Mouse (Mus musculus) embryonic facial prominence, embryonic 15.5 days (tissue): ENCODE results near the gene Slc7a5. TPM values are rescaled to one million over a fixed set of nuclear protein-coding genes. Genes with fewer than 3 reads are reported as not detected.
A peak's percentile ranks its signal among the peaks of the same experiment; 100 is the strongest.

ENCODE experiments used
- ATAC-seq: fragments of 200-750 bp; cut with Nextera tagmentation; 2 replicates; pipeline ENCODE4 v1.8.0; 2017; ENCODE audit warnings: low read depth, moderate TSS enrichment; ENCODE audit not compliant: insufficient number of reproducible peaks, low FRiP score, low TSS enrichment
- H3K27ac ChIP-seq: fragments of 300-500 bp; sonication (generic); replicated peaks from 2 replicates; pipeline ENCODE4 v1.5.1; 2015; ENCODE audit warnings: mild to moderate bottlenecking, inconsistent platforms
- H3K27me3 ChIP-seq: fragments of 300-500 bp; sonication (generic); 2 replicates; pipeline ENCODE4 v1.6.1; 2015; ENCODE audit warnings: inconsistent platforms
- H3K36me3 ChIP-seq: fragments of 300-500 bp; sonication (generic); 2 replicates; pipeline ENCODE4 v1.6.1; 2015; ENCODE audit warnings: mild to moderate bottlenecking, inconsistent platforms
- H3K4me1 ChIP-seq: fragments of 300-500 bp; sonication (generic); 2 replicates; pipeline ENCODE4 v1.6.1; 2015; ENCODE audit warnings: inconsistent platforms
- H3K4me2 ChIP-seq: fragments of 300-500 bp; sonication (generic); replicated peaks from 2 replicates; pipeline ENCODE4 v1.6.1; 2015; ENCODE audit warnings: mild to moderate bottlenecking, inconsistent platforms
- H3K4me3 ChIP-seq: fragments of 300-500 bp; sonication (generic); replicated peaks from 2 replicates; pipeline ENCODE4 v1.5.1; 2015; ENCODE audit warnings: mild to moderate bottlenecking, inconsistent platforms
- H3K9ac ChIP-seq: fragments of 300-500 bp; sonication (generic); 2 replicates; pipeline ENCODE4 v1.6.1; 2015; ENCODE audit warnings: inconsistent platforms
- H3K9me3 ChIP-seq: fragments of 300-500 bp; sonication (generic); replicated peaks from 2 replicates; pipeline ENCODE4 v1.6.1; 2016; ENCODE audit warnings: inconsistent platforms
- WGBS: fragments of 180-500 bp; shearing (Covaris S2); methylation state at CpG from one replicate; pipeline ENCODE4 v1.1.7; 2015; 5-methylcytosine and 5-hydroxymethylcytosine counted together
- polyA plus RNA-seq: library from polyadenylated mRNA; unstranded; fragments of >200 nt; fragmentation: Nextera tagmentation; extraction: Ambion mirVana; gene quantifications from 2 replicates; pipeline ENCODE4 v1.2.1, GENCODE M21; 2015

Slc7a5 gene
- polyA plus RNA-seq, 1 experiment from 2014 or later = 31.9 TPM

GRCm38 (mm10) chr8:121861806-121862548 lies 45.5 kb downstream of the Slc7a5 start:
- Histone ChIP-seq H3K4me2 (no peak overlapping the region), H3K27ac (peak overlapping the region; percentile 69), H3K27me3 (no peaks in the 10 kb centered on the region), H3K9me3 (no peaks in the 10 kb centered on the region), H3K4me3 (no peak overlapping the region), H3K9ac (no peak overlapping the region), H3K4me1 (peaks cover 14% of the 10 kb centered on the region), H3K36me3 (no peaks in the 10 kb centered on the region)
- 53% methylated on average over 12 of the region's 12 CpGs for WGBS
- ATAC-seq = peak; percentile 59

DNA sequence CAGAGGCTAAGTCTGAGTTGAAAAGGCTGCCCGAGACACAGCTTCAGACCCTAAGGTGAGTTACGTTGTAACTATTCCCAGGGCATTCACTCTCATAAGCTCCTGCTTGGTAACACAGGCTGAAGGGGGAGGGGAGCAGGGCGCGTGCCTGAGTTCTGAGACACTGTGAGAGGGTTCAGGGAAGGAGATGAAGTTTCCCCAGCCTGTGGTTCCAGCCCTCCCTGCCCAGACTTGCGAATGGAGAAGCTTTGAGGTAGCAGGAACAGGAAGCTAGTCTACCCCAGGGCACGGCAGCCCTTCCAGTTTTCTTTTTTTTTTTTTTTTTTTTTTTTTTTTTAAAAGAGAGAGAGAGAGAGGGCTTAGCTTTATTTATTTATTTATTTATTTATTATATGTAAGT lies 46.2 kb downstream of the Slc7a5 start:
- Histone ChIP-seq H3K36me3 (no peaks in the 10 kb centered on the region), H3K4me3 (no peak overlapping the region), H3K27me3 (no peaks in the 10 kb centered on the region), H3K9me3 (no peaks in the 10 kb centered on the region), H3K27ac (0 out of 2 replicates have a peak overlapping the region, but pooled peaks have one; percentile 40), H3K4me2 (no peak overlapping the region), H3K9ac (no peak overlapping the region), H3K4me1 (peaks cover 14% of the 10 kb centered on the region)
- WGBS = 22% methylated on average over 6 of the region's 6 CpGs
- ATAC-seq = no peak

DNA sequence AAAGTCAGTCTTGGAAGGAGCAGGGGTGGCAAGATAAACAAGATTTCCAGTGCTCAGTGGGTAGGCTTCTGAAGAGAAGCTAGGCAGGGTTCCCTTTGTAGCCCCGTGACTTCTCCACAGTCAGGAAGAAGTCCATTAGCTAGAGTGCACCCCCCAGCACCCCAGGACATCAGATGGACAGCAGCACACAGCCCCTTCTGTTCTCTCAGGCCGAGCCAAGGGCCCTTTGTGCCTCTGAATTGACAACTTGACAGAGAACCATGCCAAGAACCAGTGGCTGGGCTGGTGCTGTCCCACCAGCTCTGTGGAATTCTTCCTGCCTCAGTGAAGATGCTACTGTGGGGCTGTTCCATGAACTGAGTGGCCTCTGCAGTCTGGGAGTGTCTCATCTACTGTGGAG lies 49.7 kb downstream of the Slc7a5 start:
- Histone ChIP-seq H3K4me1 (peaks cover 18% of the 10 kb centered on the region), H3K9me3 (no peaks in the 10 kb centered on the region), H3K4me3 (no peak overlapping the region), H3K9ac (no peak overlapping the region), H3K4me2 (no peak overlapping the region), H3K27me3 (no peaks in the 10 kb centered on the region), H3K36me3 (no peaks in the 10 kb centered on the region), H3K27ac (no peak overlapping the region)
- ATAC-seq = no peak
- WGBS = 38% methylated on average over 2 of the region's 2 CpGs

GRCm38 (mm10) chr8:121857331-121857730 lies 50.2 kb downstream of the Slc7a5 start:
- no peaks in the 10 kb centered on the region for H3K27me3 ChIP-seq
- no peaks in the 10 kb centered on the region for H3K36me3 ChIP-seq
- H3K9ac ChIP-seq = no peak overlapping the region
- H3K4me3 ChIP-seq = no peak overlapping the region
- 55% methylated on average over 9 of the region's 9 CpGs for WGBS
- no peak overlapping the region for H3K4me2 ChIP-seq
- H3K4me1 ChIP-seq = peaks cover 17% of the 10 kb centered on the region
- ATAC-seq = no peak
- no peak overlapping the region for H3K27ac ChIP-seq
- no peaks in the 10 kb centered on the region for H3K9me3 ChIP-seq

- H3K4me3 ChIP-seq = no peak overlapping the region
- no peak overlapping the region for H3K9ac ChIP-seq
- H3K27ac ChIP-seq = 0 out of 2 replicates have a peak overlapping the region, but pooled peaks have one; percentile 17
- H3K27me3 ChIP-seq = no peaks in the 10 kb centered on the region
- WGBS = 66% methylated on average over 14 of the region's 14 CpGs
- H3K9me3 ChIP-seq = no peaks in the 10 kb centered on the region
- no peak for ATAC-seq
- peaks cover 16% of the 10 kb centered on the region for H3K4me1 ChIP-seq
- no peaks in the 10 kb centered on the region for H3K36me3 ChIP-seq
- no peak overlapping the region for H3K4me2 ChIP-seq
Measured at GRCm38 (mm10) chr8:121856071-121856746, 51.3 kb downstream of the Slc7a5 start.

- no peak for ATAC-seq
- 74% methylated on average over 2 of the region's 2 CpGs for WGBS
Measured at GRCm38 (mm10) chr8:121853586-121853985, 53.9 kb downstream of the Slc7a5 start.

GRCm38 (mm10) chr8:121852464-121852863 lies 55.0 kb downstream of the Slc7a5 start:
- ATAC-seq = no peak
- H3K27me3 ChIP-seq = no peaks in the 10 kb centered on the region
- peaks cover 20% of the 10 kb centered on the region for H3K4me1 ChIP-seq
- 45% methylated on average over 7 of the region's 7 CpGs for WGBS
- no peak overlapping the region for H3K27ac ChIP-seq
- H3K9me3 ChIP-seq = no peaks in the 10 kb centered on the region
- H3K9ac ChIP-seq = no peak overlapping the region
- no peaks in the 10 kb centered on the region for H3K36me3 ChIP-seq
- H3K4me2 ChIP-seq = no peak overlapping the region
- H3K4me3 ChIP-seq = no peak overlapping the region

More at GRCm38 (mm10) chr8:121853586-121853985, 53.9 kb downstream of the Slc7a5 start:
- Histone ChIP-seq H3K4me1 (peaks cover 25% of the 10 kb centered on the region), H3K4me2 (no peak overlapping the region), H3K27ac (no peak overlapping the region), H3K36me3 (no peaks in the 10 kb centered on the region), H3K9ac (no peak overlapping the region), H3K4me3 (no peak overlapping the region), H3K9me3 (no peaks in the 10 kb centered on the region), H3K27me3 (no peaks in the 10 kb centered on the region)

GRCm38 (mm10) chr8:121851716-121852115 lies 55.8 kb downstream of the Slc7a5 start:
- H3K9me3 ChIP-seq = no peaks in the 10 kb centered on the region
- H3K9ac ChIP-seq = no peak overlapping the region
- H3K4me1 ChIP-seq = peaks cover 18% of the 10 kb centered on the region
- H3K4me2 ChIP-seq = no peak overlapping the region
- 47% methylated on average over 7 of the region's 7 CpGs for WGBS
- H3K4me3 ChIP-seq = no peak overlapping the region
- no peaks in the 10 kb centered on the region for H3K36me3 ChIP-seq
- no peak overlapping the region for H3K27ac ChIP-seq
- no peak for ATAC-seq
- no peaks in the 10 kb centered on the region for H3K27me3 ChIP-seq

- peak; percentile 76 for ATAC-seq
- Histone ChIP-seq H3K9ac (0 out of 2 replicates have a peak overlapping the region, but pooled peaks have one; percentile 28), H3K4me1 (peaks cover 18% of the 10 kb centered on the region), H3K27me3 (no peaks in the 10 kb centered on the region), H3K27ac (no peak overlapping the region; the same call in 1 of the 2 replicates), H3K4me3 (peak overlapping the region; percentile 29), H3K36me3 (no peaks in the 10 kb centered on the region), H3K9me3 (no peaks in the 10 kb centered on the region), H3K4me2 (peak overlapping the region; percentile 54)
- WGBS = 3% methylated on average over 24 of the region's 24 CpGs
Measured at GRCm38 (mm10) chr8:121850821-121851470, 56.5 kb downstream of the Slc7a5 start.

DNA sequence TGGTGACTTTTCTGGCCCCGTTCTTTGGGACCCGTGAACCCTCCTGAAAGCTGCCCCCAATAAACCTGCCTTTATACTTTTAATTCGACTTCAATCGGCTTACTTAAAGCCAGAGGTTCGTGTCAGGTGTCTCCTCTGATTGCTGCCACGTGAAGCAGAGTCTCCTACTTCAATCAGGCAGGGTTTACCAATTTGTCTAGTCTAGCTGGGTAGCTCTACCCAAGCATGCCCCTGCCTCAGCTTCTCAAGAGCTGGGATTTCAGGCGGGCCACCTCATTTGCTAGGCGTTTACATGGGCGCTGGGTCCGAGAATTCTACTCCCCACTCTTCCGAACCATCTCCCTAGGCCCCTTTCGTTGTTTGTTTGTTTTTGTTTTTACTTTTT lies 57.1 kb downstream of the Slc7a5 start:
- Histone ChIP-seq H3K4me1 (peaks cover 18% of the 10 kb centered on the region), H3K27me3 (no peaks in the 10 kb centered on the region), H3K4me3 (peak overlapping the region; percentile 29), H3K9me3 (no peaks in the 10 kb centered on the region), H3K4me2 (peak overlapping the region; percentile 54), H3K36me3 (no peaks in the 10 kb centered on the region), H3K27ac (no peak overlapping the region; the same call in 1 of the 2 replicates), H3K9ac (no peak overlapping the region)
- 32% methylated on average over 12 of the region's 12 CpGs for WGBS
- ATAC-seq = no peak

GRCm38 (mm10) chr8:121850018-121850417 lies 57.5 kb downstream of the Slc7a5 start:
- 10% methylated on average over 6 of the region's 6 CpGs for WGBS
- no peak overlapping the region for H3K9ac ChIP-seq
- H3K27ac ChIP-seq = no peak overlapping the region
- no peak for ATAC-seq
- peaks cover 18% of the 10 kb centered on the region for H3K4me1 ChIP-seq
- H3K9me3 ChIP-seq = no peaks in the 10 kb centered on the region
- no peaks in the 10 kb centered on the region for H3K36me3 ChIP-seq
- no peak overlapping the region for H3K4me2 ChIP-seq
- H3K27me3 ChIP-seq = no peaks in the 10 kb centered on the region
- no peak overlapping the region for H3K4me3 ChIP-seq
